Mouse (Mus musculus) hindbrain, embryonic 15.5 days (tissue): ENCODE data around the gene Nup62. TPM values are rescaled to one million over a fixed set of nuclear protein-coding genes. Genes with fewer than 3 reads are reported as not detected.
A peak's percentile ranks its signal among the peaks of the same experiment; 100 is the strongest.

ENCODE experiments used
- ATAC-seq: fragments of 200-750 bp; cut with Nextera tagmentation; 2 replicates; pipeline ENCODE4 v1.8.0; 2017; ENCODE audit warnings: low read depth, moderate number of reproducible peaks, moderate TSS enrichment; ENCODE audit not compliant: low FRiP score
- H3K27ac ChIP-seq: fragments of 300-500 bp; sonication (generic); replicated peaks from 2 replicates; pipeline ENCODE4 v1.5.1; 2015; ENCODE audit warnings: mild to moderate bottlenecking, inconsistent platforms
- H3K27me3 ChIP-seq: fragments of 300-500 bp; sonication (generic); 2 replicates; pipeline ENCODE4 v1.6.1; 2015; ENCODE audit warnings: control low read depth, inconsistent platforms
- H3K36me3 ChIP-seq: fragments of 300-500 bp; sonication (generic); 2 replicates; pipeline ENCODE4 v1.6.1; 2015; ENCODE audit warnings: control low read depth, inconsistent platforms
- H3K4me1 ChIP-seq: fragments of 300-500 bp; sonication (generic); replicated peaks from 2 replicates; pipeline ENCODE4 v1.6.1; 2015; ENCODE audit warnings: control low read depth, inconsistent platforms
- H3K4me2 ChIP-seq: fragments of 300-500 bp; sonication (generic); 2 replicates; pipeline ENCODE4 v1.6.1; 2015; ENCODE audit warnings: moderate library complexity, mild to moderate bottlenecking, inconsistent platforms
- H3K4me3 ChIP-seq: fragments of 300-500 bp; sonication (generic); 2 replicates; pipeline ENCODE4 v1.5.1; 2015; ENCODE audit warnings: mild to moderate bottlenecking, inconsistent platforms
- H3K9ac ChIP-seq: fragments of 300-500 bp; sonication (generic); 2 replicates; pipeline ENCODE4 v1.6.1; 2015; ENCODE audit warnings: inconsistent platforms
- H3K9me3 ChIP-seq: fragments of 300-500 bp; sonication (generic); 2 replicates; pipeline ENCODE4 v1.6.1; 2016; ENCODE audit warnings: control low read depth, inconsistent platforms
- WGBS: fragments of 180-500 bp; shearing (Covaris S2); methylation state at CpG from one replicate; pipeline ENCODE4 v1.1.7; 2015; 5-methylcytosine and 5-hydroxymethylcytosine counted together
- polyA plus RNA-seq: library from polyadenylated mRNA; unstranded; fragments of >200 nt; fragmentation: Nextera tagmentation; extraction: Ambion mirVana; gene quantifications from 2 replicates; pipeline ENCODE4 v1.2.1, GENCODE M21; 2015

The Nup62 gene
- polyA plus RNA-seq, 1 experiment from 2014 or later: 49.5 TPM

DNA sequence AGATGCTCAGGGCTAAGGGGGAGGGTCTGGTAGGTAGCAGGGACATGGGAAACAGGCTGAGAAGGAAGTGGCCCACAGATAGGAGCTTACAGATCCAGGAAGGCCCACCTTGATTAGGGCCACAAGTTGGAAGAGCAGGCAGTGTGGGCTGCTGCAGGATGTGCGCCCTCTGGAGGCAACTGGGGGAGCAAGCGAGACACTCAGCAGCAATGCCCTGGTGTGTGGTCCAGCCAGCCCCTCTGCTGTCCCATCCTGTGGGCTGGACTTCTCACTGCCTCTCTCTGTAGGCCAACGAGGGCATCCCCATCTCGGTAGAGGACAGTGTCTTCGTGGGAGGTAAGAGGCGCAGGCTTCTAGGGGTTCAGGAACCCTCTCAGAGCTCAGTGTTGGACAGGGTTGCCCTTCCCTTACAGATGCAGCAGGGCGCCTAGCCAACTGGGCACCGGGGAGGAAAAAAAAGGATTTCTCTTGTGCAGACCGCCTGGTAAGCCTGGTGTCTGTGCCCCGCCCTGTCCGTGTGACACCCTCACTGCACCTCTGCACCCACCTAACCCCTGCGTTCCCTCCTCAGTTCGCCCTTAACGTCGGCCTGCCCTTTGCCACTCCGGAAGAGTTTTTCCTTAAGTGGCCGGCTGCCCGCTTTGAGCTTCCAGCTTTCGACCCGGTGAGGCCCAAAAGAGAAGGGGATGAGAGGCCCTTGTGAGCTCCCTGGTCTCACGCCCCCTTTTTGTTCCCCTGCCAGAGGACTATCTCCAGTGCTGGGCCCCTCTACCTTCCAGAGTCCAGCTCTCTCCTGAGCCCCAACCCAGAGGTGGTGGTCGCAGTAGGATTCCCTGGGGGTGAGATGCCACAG lies 44.9 kb downstream of the Nup62 start:
- H3K4me3 ChIP-seq: no peak overlapping the region
- H3K36me3 ChIP-seq: peaks cover 34% of the 10 kb centered on the region
- WGBS: 60% methylated on average over 22 of the region's 22 CpGs
- ATAC-seq: peak; percentile 9; the same call in 1 of the 2 replicates
- no peak overlapping the region for H3K4me2 ChIP-seq
- H3K4me1 ChIP-seq: peaks cover 57% of the 10 kb centered on the region
- peak overlapping the region; percentile 12; the same call in 1 of the 2 replicates for H3K9ac ChIP-seq
- no peaks in the 10 kb centered on the region for H3K27me3 ChIP-seq
- H3K9me3 ChIP-seq: no peaks in the 10 kb centered on the region
- 0 out of 2 replicates have a peak overlapping the region, but pooled peaks have one; percentile 23 for H3K27ac ChIP-seq

GRCm38 (mm10) chr7:44861429-44861816 lies 45.5 kb downstream of the Nup62 start:
- Histone ChIP-seq H3K4me3 (no peak overlapping the region), H3K9ac (no peak overlapping the region), H3K4me1 (peaks cover 60% of the 10 kb centered on the region), H3K9me3 (no peaks in the 10 kb centered on the region), H3K27me3 (no peaks in the 10 kb centered on the region), H3K36me3 (peaks cover 34% of the 10 kb centered on the region), H3K4me2 (no peak overlapping the region), H3K27ac (no peak overlapping the region)
- ATAC-seq: no peak
- 68% methylated on average over 14 of the region's 14 CpGs for WGBS

- Histone ChIP-seq H3K4me3 (no peak overlapping the region), H3K9ac (no peak overlapping the region), H3K27ac (no peak overlapping the region), H3K36me3 (peaks cover 34% of the 10 kb centered on the region), H3K9me3 (no peaks in the 10 kb centered on the region), H3K4me2 (no peak overlapping the region), H3K27me3 (no peaks in the 10 kb centered on the region), H3K4me1 (peaks cover 65% of the 10 kb centered on the region)
- WGBS: 86% methylated on average over 8 of the region's 8 CpGs
- no peak for ATAC-seq
Measured at GRCm38 (mm10) chr7:44862434-44862833, 46.5 kb downstream of the Nup62 start.

DNA sequence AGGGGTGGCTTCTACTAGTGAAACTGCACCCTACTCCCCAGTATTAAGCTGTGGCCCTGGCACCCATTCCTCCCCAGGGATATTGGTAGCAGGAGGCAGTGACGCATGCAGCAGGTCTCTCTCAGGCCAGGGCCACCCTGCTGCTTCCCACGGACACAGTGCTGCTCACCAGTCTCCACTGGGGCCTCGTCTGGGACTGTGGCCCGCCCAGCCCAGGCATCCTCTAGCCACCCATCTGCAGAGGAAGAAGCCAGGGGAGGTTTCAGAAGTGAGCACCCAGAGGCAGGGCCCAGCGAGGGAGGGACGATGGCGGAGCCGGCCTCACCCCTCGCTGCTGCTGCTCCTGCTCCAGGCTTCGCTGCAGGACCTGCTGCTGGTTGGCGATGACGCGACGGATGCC lies 47.3 kb downstream of the Nup62 start:
- H3K4me3 ChIP-seq: no peak overlapping the region
- no peaks in the 10 kb centered on the region for H3K9me3 ChIP-seq
- no peak overlapping the region for H3K9ac ChIP-seq
- no peak for ATAC-seq
- no peaks in the 10 kb centered on the region for H3K27me3 ChIP-seq
- no peak overlapping the region for H3K27ac ChIP-seq
- no peak overlapping the region for H3K4me2 ChIP-seq
- 87% methylated on average over 14 of the region's 14 CpGs for WGBS
- peaks cover 65% of the 10 kb centered on the region for H3K4me1 ChIP-seq
- peaks cover 34% of the 10 kb centered on the region for H3K36me3 ChIP-seq

DNA sequence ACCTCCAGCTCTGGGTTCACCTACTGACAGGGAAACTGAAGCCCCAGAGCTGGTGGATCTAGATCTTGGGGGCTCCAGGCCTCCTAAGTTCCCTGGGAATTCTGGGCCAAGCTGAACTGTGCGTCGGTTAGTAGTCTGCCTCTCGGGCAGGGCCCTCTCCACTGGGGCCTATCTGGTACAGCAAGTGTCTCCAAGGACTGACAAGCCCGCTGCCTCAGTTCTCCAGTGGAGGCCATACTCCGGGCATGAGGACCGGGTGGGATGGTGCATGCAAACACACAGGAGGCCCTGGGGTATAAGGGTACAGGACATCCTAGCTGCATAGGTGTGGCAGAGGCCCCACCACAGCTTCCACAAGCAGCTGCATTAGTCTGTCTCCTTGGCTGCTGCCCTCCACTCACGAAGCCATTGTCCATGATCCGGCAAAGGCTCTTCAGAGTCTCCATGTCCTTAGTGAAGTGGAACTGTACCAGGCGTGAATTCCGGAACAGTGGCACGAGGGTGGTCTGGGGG lies 48.1 kb downstream of the Nup62 start:
- peaks cover 34% of the 10 kb centered on the region for H3K36me3 ChIP-seq
- ATAC-seq: no peak
- H3K9me3 ChIP-seq: no peaks in the 10 kb centered on the region
- no peak overlapping the region for H3K4me2 ChIP-seq
- H3K9ac ChIP-seq: no peak overlapping the region
- no peaks in the 10 kb centered on the region for H3K27me3 ChIP-seq
- no peak overlapping the region for H3K27ac ChIP-seq
- peaks cover 63% of the 10 kb centered on the region for H3K4me1 ChIP-seq
- 86% methylated on average over 11 of the region's 11 CpGs for WGBS
- H3K4me3 ChIP-seq: no peak overlapping the region

DNA sequence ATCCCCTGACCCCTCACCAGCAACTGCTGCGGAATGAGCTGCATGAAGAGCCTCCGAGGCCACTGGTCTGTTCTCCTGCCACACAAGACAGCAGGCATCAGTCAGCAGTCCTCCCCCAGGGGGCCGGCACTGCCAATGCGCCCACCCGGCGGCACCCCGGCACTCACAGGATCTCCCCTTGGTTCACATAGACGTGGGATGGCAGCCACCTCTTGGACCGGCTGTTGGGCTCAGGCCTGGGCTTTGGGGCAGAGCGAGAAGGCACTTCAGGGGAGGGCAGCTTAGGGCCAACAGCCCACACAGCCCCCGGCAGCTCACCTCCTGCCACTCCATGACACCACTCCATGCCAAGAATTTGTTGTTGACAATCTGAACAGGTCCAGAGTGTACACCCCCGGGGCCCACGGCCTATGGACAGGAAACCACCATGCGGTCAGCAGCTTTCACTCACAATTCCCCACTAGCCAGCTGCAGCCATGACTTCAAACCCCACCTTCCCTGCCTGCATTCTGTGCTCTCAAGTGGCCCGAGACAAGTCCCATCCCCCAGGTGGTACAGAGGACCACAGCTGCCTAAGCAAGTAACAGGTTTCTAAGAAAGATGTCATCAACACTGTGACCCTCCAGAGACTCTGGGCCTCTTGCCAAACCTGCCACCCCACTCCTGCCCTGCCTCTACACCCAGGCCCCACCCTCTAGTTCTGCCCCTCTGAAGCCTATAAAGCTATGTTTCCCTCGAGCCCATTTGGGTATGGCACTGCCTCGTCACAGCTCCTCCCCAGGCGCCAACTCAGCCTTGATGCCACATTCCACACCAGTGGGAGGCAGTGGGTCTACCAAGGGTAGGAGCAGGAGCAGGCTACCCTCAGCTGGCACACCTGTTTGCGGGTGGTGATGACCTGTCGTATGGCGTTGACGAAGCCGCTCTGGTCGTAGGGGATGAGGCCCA lies 49.0 kb downstream of the Nup62 start:
- Histone ChIP-seq H3K4me3 (no peak overlapping the region), H3K27ac (no peak overlapping the region), H3K9me3 (no peaks in the 10 kb centered on the region), H3K9ac (no peak overlapping the region), H3K36me3 (peaks cover 34% of the 10 kb centered on the region), H3K27me3 (no peaks in the 10 kb centered on the region), H3K4me1 (peaks cover 59% of the 10 kb centered on the region), H3K4me2 (no peak overlapping the region)
- WGBS: 80% methylated on average over 24 of the region's 24 CpGs
- ATAC-seq: no peak

DNA sequence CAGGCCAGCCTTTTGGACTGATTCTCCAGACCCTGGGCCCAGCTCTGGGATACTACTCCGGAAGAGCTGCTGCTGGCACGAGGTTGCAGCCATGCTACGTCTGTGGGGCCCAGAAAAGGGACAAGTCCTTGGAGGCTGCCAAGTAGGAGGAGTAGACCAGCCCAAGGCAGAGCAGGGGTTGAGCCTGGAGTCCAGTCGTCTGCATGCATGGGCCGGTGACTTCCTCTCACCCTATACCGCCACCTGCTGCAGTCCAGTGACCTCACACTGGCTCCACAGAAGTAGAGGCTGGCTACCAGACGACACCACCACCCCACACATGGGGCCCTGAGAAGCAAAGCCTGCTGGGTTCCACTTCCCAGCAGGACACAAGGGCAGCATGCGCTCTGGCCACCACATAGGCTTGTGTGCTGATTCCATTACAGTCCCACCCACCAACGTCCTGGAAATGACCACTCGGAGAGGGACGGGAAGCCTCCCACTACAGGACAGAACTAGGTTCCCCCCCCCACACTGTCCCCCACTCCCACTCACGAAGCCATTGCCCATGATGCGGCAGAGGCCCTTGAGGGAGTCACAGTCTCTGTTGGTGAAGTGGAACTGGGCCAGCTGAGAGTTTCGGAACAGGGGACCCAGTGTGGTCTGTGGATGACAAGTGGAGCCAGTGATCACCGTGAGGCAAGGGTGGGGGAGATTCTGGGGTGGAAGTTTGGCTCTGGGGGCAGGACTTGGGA lies 50.6 kb downstream of the Nup62 start:
- H3K27me3 ChIP-seq: no peaks in the 10 kb centered on the region
- H3K9ac ChIP-seq: peak overlapping the region; percentile 15; the same call in 1 of the 2 replicates
- no peaks in the 10 kb centered on the region for H3K9me3 ChIP-seq
- no peak for ATAC-seq
- H3K4me3 ChIP-seq: peak overlapping the region; percentile 12
- H3K4me1 ChIP-seq: peaks cover 56% of the 10 kb centered on the region
- H3K27ac ChIP-seq: peak overlapping the region; percentile 98
- peaks cover 34% of the 10 kb centered on the region for H3K36me3 ChIP-seq
- 40% methylated on average over 15 of the region's 15 CpGs for WGBS
- peak overlapping the region; percentile 86 for H3K4me2 ChIP-seq

- H3K4me1 ChIP-seq: peaks cover 56% of the 10 kb centered on the region
- no peak for ATAC-seq
- H3K4me3 ChIP-seq: peak overlapping the region; percentile 83
- WGBS: 76% methylated on average over 19 of the region's 19 CpGs
- H3K36me3 ChIP-seq: peaks cover 29% of the 10 kb centered on the region
- H3K27ac ChIP-seq: peak overlapping the region; percentile 98
- H3K9ac ChIP-seq: peak overlapping the region; percentile 98
- H3K27me3 ChIP-seq: no peaks in the 10 kb centered on the region
- H3K4me2 ChIP-seq: peak overlapping the region; percentile 86
- no peaks in the 10 kb centered on the region for H3K9me3 ChIP-seq
Measured at GRCm38 (mm10) chr7:44867010-44867702, 51.3 kb downstream of the Nup62 start.

GRCm38 (mm10) chr7:44867802-44868201 lies 51.9 kb downstream of the Nup62 start:
- peaks cover 22% of the 10 kb centered on the region for H3K36me3 ChIP-seq
- no peaks in the 10 kb centered on the region for H3K9me3 ChIP-seq
- WGBS: 45% methylated on average over 9 of the region's 9 CpGs
- peak overlapping the region; percentile 98 for H3K9ac ChIP-seq
- H3K4me1 ChIP-seq: peaks cover 56% of the 10 kb centered on the region
- H3K27ac ChIP-seq: 0 out of 2 replicates have a peak overlapping the region, but pooled peaks have one; percentile 98
- peak overlapping the region; percentile 86 for H3K4me2 ChIP-seq
- ATAC-seq: no peak
- H3K27me3 ChIP-seq: no peaks in the 10 kb centered on the region
- peak overlapping the region; percentile 83 for H3K4me3 ChIP-seq

- H3K27ac ChIP-seq: peak overlapping the region; percentile 98
- peaks cover 56% of the 10 kb centered on the region for H3K4me1 ChIP-seq
- peaks cover 16% of the 10 kb centered on the region for H3K36me3 ChIP-seq
- H3K9me3 ChIP-seq: no peaks in the 10 kb centered on the region
- peak overlapping the region; percentile 83 for H3K4me3 ChIP-seq
- ATAC-seq: no peak
- peak overlapping the region; percentile 86 for H3K4me2 ChIP-seq
- no peaks in the 10 kb centered on the region for H3K27me3 ChIP-seq
- H3K9ac ChIP-seq: peak overlapping the region; percentile 98
- 7% methylated on average over 16 of the region's 16 CpGs for WGBS
Measured at GRCm38 (mm10) chr7:44868465-44868864, 52.6 kb downstream of the Nup62 start.
